Mouse (Mus musculus): ENCODE results near the gene Pcolce. TPM values are rescaled to one million over a fixed set of nuclear protein-coding genes. Genes with fewer than 3 reads are reported as not detected.

Pcolce gene
- polyA plus RNA-seq (2012; rRNA removed), result 56.3 and 103 TPM in 2 replicates

DNA sequence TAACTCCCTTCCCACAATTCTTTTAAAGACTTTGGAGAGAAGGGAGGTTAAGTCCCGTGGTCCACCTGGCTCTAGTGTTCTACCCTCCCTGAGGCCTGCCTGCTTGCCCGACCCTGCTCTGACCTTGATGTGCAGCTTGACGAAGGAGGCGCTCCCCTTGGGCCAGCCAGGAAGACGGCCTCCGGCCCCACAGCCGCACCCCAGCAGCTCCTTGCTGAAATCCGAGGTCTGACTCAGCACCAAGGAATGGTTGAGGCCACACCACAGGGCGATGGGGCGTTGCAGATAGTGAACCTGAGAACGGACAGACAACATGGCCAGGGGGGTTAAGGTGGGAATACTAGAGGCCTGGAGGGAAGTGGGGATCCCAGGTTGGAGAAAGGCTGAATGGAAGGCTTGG lies at the start of gene Pcolce:
Gene Pcolce (minus strand): TSS at position 235 of the 400 bp plus-strand sequence.

DNA sequence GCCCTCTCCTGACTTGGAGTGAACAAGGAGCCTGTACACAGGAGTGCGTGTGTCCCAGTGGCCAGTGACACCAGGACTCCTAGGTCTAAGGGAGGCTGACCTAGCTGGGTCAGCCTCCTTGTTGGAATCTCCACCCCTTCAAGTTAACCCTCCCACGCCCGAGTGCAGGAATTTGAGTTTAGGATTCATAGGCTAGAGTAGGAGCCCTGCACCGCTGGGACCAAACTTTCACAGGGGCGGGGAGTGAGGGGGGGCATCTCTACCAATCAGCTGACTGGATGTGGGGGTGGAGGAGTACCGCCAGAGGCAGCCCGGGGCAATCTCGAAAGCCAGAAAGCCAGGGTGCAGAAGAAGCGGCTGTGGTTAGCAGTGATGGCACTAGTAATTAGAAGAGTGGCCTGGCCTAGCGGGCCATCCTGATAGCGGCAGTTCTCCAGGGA lies 32.1 kb upstream of the Pcolce start, which contains the start of gene Irs3:
Gene Irs3 (minus strand): TSS at position 63 of the 440 bp plus-strand sequence.

DNA sequence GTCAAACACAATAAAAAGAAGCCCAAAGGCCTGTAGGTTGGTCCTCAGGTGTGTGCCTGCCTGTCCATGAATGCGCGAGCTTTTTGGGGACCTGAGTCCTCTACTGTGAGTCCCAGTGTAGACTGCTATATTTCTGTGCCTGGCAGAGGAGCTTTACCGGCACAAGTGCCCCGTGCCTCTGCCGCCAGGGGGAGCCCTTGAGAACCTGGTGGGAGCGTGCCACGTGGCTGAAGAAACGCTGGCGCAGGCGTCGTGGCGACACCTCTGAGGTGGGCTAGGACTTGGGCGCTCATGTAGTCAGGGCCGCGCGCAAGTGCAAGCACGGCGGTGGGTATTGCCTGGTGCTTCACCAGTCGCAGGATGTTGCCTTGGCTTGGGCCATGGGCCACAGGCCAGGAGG lies 27.5 kb upstream of the Pcolce start, which contains the start of gene Sap25:
Gene Sap25 (plus strand): TSS at position 281 of the 400 bp plus-strand sequence.

DNA sequence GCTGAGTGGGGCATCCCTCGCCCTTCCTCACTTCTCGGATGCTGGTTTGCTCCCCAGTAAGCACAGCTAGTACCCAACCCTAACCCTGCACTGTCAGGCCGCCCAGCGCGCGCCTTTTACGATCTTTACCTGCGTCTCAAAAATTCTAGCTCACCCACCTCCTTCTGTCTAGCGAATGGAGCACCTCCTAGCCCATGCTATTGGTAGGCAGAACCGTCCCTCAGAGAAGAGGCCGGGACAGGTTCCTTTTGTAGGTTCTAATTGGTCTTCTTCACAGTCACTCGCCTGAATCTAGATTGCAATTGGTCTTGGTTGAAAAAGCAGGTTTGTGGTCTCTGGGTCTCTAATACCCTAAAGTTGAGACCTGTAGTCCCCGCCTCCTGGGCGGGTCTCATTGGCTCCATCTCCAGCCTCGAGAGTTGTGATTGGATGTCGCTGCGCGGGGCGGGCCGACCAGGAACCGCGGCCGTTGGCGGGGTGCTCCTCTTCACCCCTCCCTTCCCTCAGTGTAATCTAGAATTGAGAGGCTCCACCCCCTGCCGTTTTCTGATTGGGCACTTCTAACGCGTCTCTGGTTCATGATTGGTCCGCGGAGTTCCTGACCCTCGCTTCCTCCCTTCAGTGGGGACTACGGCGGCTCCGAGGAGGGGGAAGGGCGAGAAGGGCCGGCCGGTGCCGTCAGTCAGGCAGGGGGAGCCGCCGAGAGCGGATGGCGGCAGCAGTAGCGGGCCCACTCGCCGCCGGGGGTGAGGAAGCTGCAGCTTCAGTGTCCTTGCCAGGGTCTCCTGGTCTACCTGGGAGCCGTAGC lies 15.1 kb upstream of the Pcolce start, which contains the start of the genes Fbxo24, Lrch4 and Gm20605:
Gene Fbxo24 (minus strand): TSS at position 505 of the 808 bp plus-strand sequence.
Gene Lrch4 (plus strand): TSS at position 624 of the 808 bp plus-strand sequence.
Gene Gm20605 (plus strand): TSS at position 678 of the 808 bp plus-strand sequence.

DNA sequence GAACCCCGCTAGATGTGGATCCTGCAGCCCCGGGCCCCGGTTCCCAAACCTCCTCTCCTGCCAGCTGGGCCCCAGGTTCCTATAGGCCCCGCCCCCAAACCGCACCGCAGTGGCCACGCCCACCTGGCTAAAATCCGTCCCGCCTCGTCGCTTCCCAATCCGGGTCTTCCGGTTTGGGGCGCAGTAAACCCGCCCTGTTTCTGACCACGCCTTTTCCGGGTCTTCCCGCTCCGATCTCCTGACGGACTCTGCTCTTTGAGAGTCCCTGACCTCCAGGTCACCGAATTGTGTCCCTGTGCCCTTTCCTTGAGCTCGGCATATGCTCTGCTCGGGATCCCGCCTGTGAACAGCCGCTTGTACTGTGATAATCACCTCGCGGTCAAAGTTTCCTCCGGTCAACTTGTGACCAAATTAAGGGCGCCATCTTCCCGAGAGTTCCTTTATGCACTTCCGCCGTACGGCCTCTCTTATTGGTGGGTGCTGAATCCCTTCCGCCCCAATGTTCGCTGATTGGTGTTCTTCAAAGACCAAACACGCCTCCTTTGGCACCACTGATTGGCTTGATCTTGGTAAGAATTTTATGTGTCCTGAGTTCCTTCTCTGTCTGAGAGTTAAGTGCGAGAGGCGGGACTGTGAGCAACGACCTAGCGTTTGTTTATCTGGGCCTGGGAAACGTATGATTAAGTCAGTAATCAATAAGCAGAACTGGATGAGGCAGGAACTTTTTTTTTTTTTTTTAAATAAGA lies 12.8 kb downstream of the Pcolce start, which contains the start of gene Mospd3:
Gene Mospd3 (minus strand): TSS at position 440 of the 746 bp plus-strand sequence.

DNA sequence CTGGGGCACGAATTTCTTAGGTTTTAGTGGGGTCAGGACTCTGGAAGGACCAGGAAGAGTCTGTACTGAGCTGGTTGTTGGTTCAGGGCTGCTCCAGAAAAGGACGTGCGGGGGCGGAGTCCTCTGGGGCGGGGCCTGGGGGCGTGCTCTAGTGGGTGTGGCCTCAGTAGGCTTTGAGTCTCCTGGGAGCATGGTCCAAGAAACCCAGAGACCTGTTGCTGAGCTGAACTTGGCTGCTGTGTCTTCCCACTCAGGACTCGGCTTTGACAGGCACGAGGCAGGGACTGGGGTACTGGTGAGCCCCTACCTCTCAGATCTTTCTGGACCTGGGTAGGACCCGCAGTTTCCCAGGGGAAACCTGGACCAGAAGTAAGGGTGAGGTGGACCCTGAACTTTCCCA lies 43.9 kb downstream of the Pcolce start, which contains the start of gene Tfr2:
Gene Tfr2 (plus strand): TSS at position 176 of the 400 bp plus-strand sequence.

Other genes with a start within 250 kb of the Pcolce start
- gene Zan, start 136.7 kb downstream of the Pcolce start, polyA plus RNA-seq (2012; rRNA removed), result 0.20 and 0.22 TPM in 2 replicates
- gene Pop7, start 111.3 kb downstream of the Pcolce start, polyA plus RNA-seq (2012; rRNA removed), result 37.8 and 38.1 TPM in 2 replicates
- 49.3 and 96.6 TPM in 2 replicates for gene Gigyf1, start 95.2 kb downstream of the Pcolce start, polyA plus RNA-seq (2012; rRNA removed)
- 0.14 and 0.25 TPM in 2 replicates for gene Epo, start 80.5 kb downstream of the Pcolce start, polyA plus RNA-seq (2012; rRNA removed)
- 496 and 503 TPM in 2 replicates for gene Gnb2, start 80.3 kb downstream of the Pcolce start, polyA plus RNA-seq (2012; rRNA removed)
- 35.3 and 37.2 TPM in 2 replicates for gene Actl6b, start 60.3 kb downstream of the Pcolce start, polyA plus RNA-seq (2012; rRNA removed)
- 4.9 and 5.7 TPM in 2 replicates for gene Tfr2, start 43.9 kb downstream of the Pcolce start, polyA plus RNA-seq (2012; rRNA removed)
- gene Mospd3, start 12.7 kb downstream of the Pcolce start, polyA plus RNA-seq (2012; rRNA removed), result 31.8 and 36.3 TPM in 2 replicates
- 0.35 and 0.37 TPM in 2 replicates for gene Fbxo24, start 15.2 kb upstream of the Pcolce start, polyA plus RNA-seq (2012; rRNA removed)
- 24.1 and 30.8 TPM in 2 replicates for gene Lrch4, start 15.3 kb upstream of the Pcolce start, polyA plus RNA-seq (2012; rRNA removed)
- gene Gm20605, start 15.4 kb upstream of the Pcolce start, polyA plus RNA-seq (2012; rRNA removed), result 16.3 and 21.2 TPM in 2 replicates
- 29.4 and 31.0 TPM in 2 replicates for gene Sap25, start 27.6 kb upstream of the Pcolce start, polyA plus RNA-seq (2012; rRNA removed)
- 0.11 and 0.15 TPM in 2 replicates for gene Irs3, start 31.9 kb upstream of the Pcolce start, polyA plus RNA-seq (2012; rRNA removed)
- 17.6 and 35.0 TPM in 2 replicates for gene Agfg2, start 70.9 kb upstream of the Pcolce start, polyA plus RNA-seq (2012; rRNA removed)
- 40.0 and 67.1 TPM in 2 replicates for gene Nyap1, start 127.8 kb upstream of the Pcolce start, polyA plus RNA-seq (2012; rRNA removed)
- 35.3 and 42.8 TPM in 2 replicates for gene Tsc22d4, start 131.9 kb upstream of the Pcolce start, polyA plus RNA-seq (2012; rRNA removed)
- 45.8 and 159 TPM in 2 replicates for gene Ppp1r35, start 165.1 kb upstream of the Pcolce start, polyA plus RNA-seq (2012; rRNA removed)
- 35.3 and 36.9 TPM in 2 replicates for gene Mepce, start 173.9 kb upstream of the Pcolce start, polyA plus RNA-seq (2012; rRNA removed)
- 18.1 and 26.0 TPM in 2 replicates for gene Zcwpw1, start 174.0 kb upstream of the Pcolce start, polyA plus RNA-seq (2012; rRNA removed)
- gene Pilra, start 222.5 kb upstream of the Pcolce start, polyA plus RNA-seq (2012; rRNA removed), result 0.27 and 0.35 TPM in 2 replicates
- 0.02 and 0.12 TPM in 2 replicates for gene Pilrb1, start 244.3 kb upstream of the Pcolce start, polyA plus RNA-seq (2012; rRNA removed)

Data from central nervous system, embryonic 11.5 days (tissue).